ENCODE assay signal across 14 mouse cellular contexts in the genomic region with DNA sequence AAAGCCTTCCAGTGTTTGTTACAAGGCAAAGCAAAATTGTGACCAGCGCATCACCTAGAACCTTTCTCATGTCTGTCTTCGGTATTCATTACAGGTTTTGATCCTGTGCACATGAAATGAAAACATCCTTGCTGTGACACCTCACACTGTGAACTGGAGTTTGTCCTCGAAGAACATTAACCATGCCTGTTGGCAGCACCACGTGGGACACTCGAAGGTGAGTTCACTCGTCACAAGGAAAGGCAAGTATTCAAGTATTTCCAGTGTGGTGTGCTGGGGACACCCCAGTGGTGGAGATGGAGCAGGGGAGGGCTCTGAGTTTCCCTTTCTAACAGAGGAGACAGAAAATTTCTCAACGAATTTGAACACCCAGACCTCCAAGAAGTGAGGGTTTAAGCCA.
"Had no signal": no experiment of that assay in that cellular context is flagged by ENCODE, and none has a peak within 500 bp of the region (broad histone marks: within the 10 kb centered on the region; RNA-seq: fewer than 3 reads in every experiment).

No protein-coding gene starts in this region.

- H3K9me3 ChIP-seq: neural tube, embryonic 12.5 days; neural tube, embryonic 13.5 days; neural tube, embryonic 15.5 days; stomach, embryonic 15.5 days had no signal

- H3K9ac ChIP-seq: neural tube, embryonic 12.5 days; neural tube, embryonic 13.5 days; neural tube, embryonic 15.5 days; stomach, embryonic 15.5 days had no signal

- H3K4me2 ChIP-seq: neural tube, embryonic 12.5 days; neural tube, embryonic 13.5 days; neural tube, embryonic 15.5 days; stomach, embryonic 15.5 days had no signal

- DNase-seq: retina, postnatal 1 day; right cerebral cortex, adult 18-20 months; right cerebral cortex, postnatal 14 days; right cerebral cortex, postnatal 25 days; right cerebral cortex, postnatal 4 days; spleen, adult 18-20 months; thymus, adult 18-20 months; thymus, adult 2 months; thymus, postnatal 25 days had no signal

- H3K27ac ChIP-seq: neural tube, embryonic 12.5 days; neural tube, embryonic 13.5 days; neural tube, embryonic 15.5 days; stomach, embryonic 15.5 days; stomach, postnatal 0 days had no signal

- H3K4me3 ChIP-seq: neural tube, embryonic 12.5 days; neural tube, embryonic 13.5 days; neural tube, embryonic 15.5 days; stomach, embryonic 15.5 days had no signal

- H3K4me1 ChIP-seq: neural tube, embryonic 12.5 days; neural tube, embryonic 13.5 days; neural tube, embryonic 15.5 days had no signal

- H3K27me3 ChIP-seq: neural tube, embryonic 12.5 days; neural tube, embryonic 13.5 days; neural tube, embryonic 15.5 days; stomach, embryonic 15.5 days had no signal
